Mouse (Mus musculus) embryonic facial prominence, embryonic 11.5 days (tissue): Measurements from ENCODE around the gene Fam126b. TPM values are rescaled to one million over a fixed set of nuclear protein-coding genes. Genes with fewer than 3 reads are reported as not detected.
A peak's percentile ranks its signal among the peaks of the same experiment; 100 is the strongest.

ENCODE experiments used
- ATAC-seq: fragments of 200-750 bp; cut with Nextera tagmentation; replicated peaks from 2 replicates; pipeline ENCODE4 v1.8.0; 2017; ENCODE audit warnings: low read depth; ENCODE audit not compliant: insufficient number of reproducible peaks, low FRiP score, low TSS enrichment
- DNase-seq: peaks from one replicate; pipeline ENCODE4 v3.0.0-alpha.2; 2015; ENCODE audit warnings: low spot score
- H3K27ac ChIP-seq: fragments of 300-500 bp; sonication (generic); replicated peaks from 2 replicates; pipeline ENCODE4 v1.5.1; 2014; ENCODE audit warnings: mild to moderate bottlenecking, low read depth, low read length, control low read depth
- H3K27me3 ChIP-seq: fragments of 300-500 bp; sonication (generic); 2 replicates; pipeline ENCODE4 v1.6.1; 2014; ENCODE audit warnings: mild to moderate bottlenecking, low read length, moderate library complexity, mixed read lengths; ENCODE audit not compliant: control insufficient read depth, insufficient read depth
- H3K36me3 ChIP-seq: fragments of 300-500 bp; sonication (generic); replicated peaks from 2 replicates; pipeline ENCODE4 v1.6.1; 2014; ENCODE audit warnings: low read depth, mild to moderate bottlenecking, low read length, moderate library complexity, mixed read lengths; ENCODE audit not compliant: control insufficient read depth, insufficient read depth
- H3K4me1 ChIP-seq: fragments of 300-500 bp; sonication (generic); 2 replicates; pipeline ENCODE4 v1.6.1; 2014; ENCODE audit warnings: low read length, mixed read lengths; ENCODE audit not compliant: control insufficient read depth, insufficient read depth
- H3K4me2 ChIP-seq: fragments of 300-500 bp; sonication (generic); 2 replicates; pipeline ENCODE4 v1.6.1; 2014; ENCODE audit warnings: low read depth, mild to moderate bottlenecking, control low read depth, low read length, moderate library complexity
- H3K4me3 ChIP-seq: fragments of 300-500 bp; sonication (generic); 2 replicates; pipeline ENCODE4 v1.5.1; 2014; ENCODE audit warnings: low read depth, low read length, control low read depth
- H3K9ac ChIP-seq: fragments of 300-500 bp; sonication (generic); replicated peaks from 2 replicates; pipeline ENCODE4 v1.6.1; 2014; ENCODE audit warnings: mild to moderate bottlenecking, control low read depth, low read length
- H3K9me3 ChIP-seq: fragments of 300-500 bp; sonication (generic); replicated peaks from 2 replicates; pipeline ENCODE4 v1.6.1; 2016; ENCODE audit warnings: mild to moderate bottlenecking, low read length, inconsistent platforms, mixed read lengths; ENCODE audit not compliant: control insufficient read depth
- WGBS: fragments of 180-500 bp; shearing (Covaris S2); extraction: QIAGEN DNeasy Blood & Tissue Kit; methylation state at CpG from one replicate; pipeline ENCODE4 v1.1.7; 2014; 5-methylcytosine and 5-hydroxymethylcytosine counted together
- polyA plus RNA-seq: library from polyadenylated mRNA; unstranded; fragments of >200 nt; fragmentation: Nextera tagmentation; extraction: Ambion mirVana; gene quantifications from 2 replicates; pipeline ENCODE4 v1.2.1, GENCODE M21; 2014

The Fam126b gene
- polyA plus RNA-seq, 1 experiment from 2014 or later, result 6.1 TPM

- Histone ChIP-seq H3K9me3 (no peaks in the 10 kb centered on the region), H3K9ac (no peak overlapping the region), H3K4me3 (no peak overlapping the region), H3K4me2 (no peak overlapping the region), H3K36me3 (no peaks in the 10 kb centered on the region), H3K27me3 (no peaks in the 10 kb centered on the region), H3K4me1 (no peaks in the 10 kb centered on the region), H3K27ac (no peak overlapping the region)
- WGBS, result 79% methylated on average over 4 of the region's 4 CpGs
- no peak for DNase-seq
- ATAC-seq, result no peak
These were observed 16.6 kb upstream of the Fam126b start for GRCm38 (mm10) chr1:58602681-58603080.

GRCm38 (mm10) chr1:58587491-58587890, 1.4 kb upstream of the Fam126b start:
- ATAC-seq (no peak), DNase-seq (no peak)
- Histone ChIP-seq H3K9ac (no peak overlapping the region), H3K4me3 (peak overlapping the region; percentile 82), H3K36me3 (no peaks in the 10 kb centered on the region), H3K27me3 (no peaks in the 10 kb centered on the region), H3K4me1 (no peaks in the 10 kb centered on the region), H3K27ac (no peak overlapping the region), H3K9me3 (no peaks in the 10 kb centered on the region), H3K4me2 (no peak overlapping the region; the same call in 1 of the 2 replicates)
- 83% methylated on average over 1 of the region's 1 CpGs for WGBS

GRCm38 (mm10) chr1:58585373-58586170, 551 bp downstream of the Fam126b start:
- no peaks in the 10 kb centered on the region for H3K9me3 ChIP-seq
- DNase-seq (no peak), ATAC-seq (peak; percentile 74)

GRCm38 (mm10) chr1:58584271-58584670, 1.9 kb downstream of the Fam126b start:
- H3K4me3 ChIP-seq, result no peak overlapping the region
- no peak overlapping the region for H3K4me2 ChIP-seq
- H3K9me3 ChIP-seq, result no peaks in the 10 kb centered on the region
- no peak overlapping the region for H3K27ac ChIP-seq
- no peaks in the 10 kb centered on the region for H3K27me3 ChIP-seq
- WGBS, result 63% methylated on average over 1 of the region's 1 CpGs
- no peak for DNase-seq
- H3K4me1 ChIP-seq, result no peaks in the 10 kb centered on the region
- no peak overlapping the region for H3K9ac ChIP-seq
- H3K36me3 ChIP-seq, result no peaks in the 10 kb centered on the region
- no peak for ATAC-seq

More at GRCm38 (mm10) chr1:58585373-58586170, 551 bp downstream of the Fam126b start:
- WGBS, result 6% methylated on average over 34 of the region's 36 CpGs
- H3K4me2 ChIP-seq, result peak overlapping the region; percentile 78
- no peaks in the 10 kb centered on the region for H3K4me1 ChIP-seq
- H3K27me3 ChIP-seq, result no peaks in the 10 kb centered on the region
- H3K27ac ChIP-seq, result no peak overlapping the region; the same call in 1 of the 2 replicates
- H3K36me3 ChIP-seq, result no peaks in the 10 kb centered on the region
- peak overlapping the region; percentile 78 for H3K9ac ChIP-seq
- peak overlapping the region; percentile 82 for H3K4me3 ChIP-seq

GRCm38 (mm10) chr1:58582611-58583010, 3.5 kb downstream of the Fam126b start:
- 72% methylated on average over 1 of the region's 1 CpGs for WGBS
- H3K4me3 ChIP-seq, result no peak overlapping the region
- H3K4me1 ChIP-seq, result no peaks in the 10 kb centered on the region
- H3K9ac ChIP-seq, result no peak overlapping the region
- ATAC-seq (no peak), DNase-seq (no peak)
- H3K27me3 ChIP-seq, result no peaks in the 10 kb centered on the region
- no peak overlapping the region for H3K4me2 ChIP-seq
- no peak overlapping the region for H3K27ac ChIP-seq
- no peaks in the 10 kb centered on the region for H3K9me3 ChIP-seq
- no peaks in the 10 kb centered on the region for H3K36me3 ChIP-seq

- H3K4me3 ChIP-seq, result no peak overlapping the region
These were observed 6.9 kb downstream of the Fam126b start for GRCm38 (mm10) chr1:58579179-58579578.

GRCm38 (mm10) chr1:58570437-58570836, 15.7 kb downstream of the Fam126b start:
- ATAC-seq (no peak), DNase-seq (no peak)
- Histone ChIP-seq H3K4me2 (no peak overlapping the region), H3K9me3 (no peaks in the 10 kb centered on the region), H3K9ac (no peak overlapping the region), H3K27me3 (no peaks in the 10 kb centered on the region), H3K27ac (no peak overlapping the region), H3K4me3 (no peak overlapping the region), H3K36me3 (no peaks in the 10 kb centered on the region), H3K4me1 (no peaks in the 10 kb centered on the region)
- WGBS, result 57% methylated on average over 4 of the region's 4 CpGs

More at GRCm38 (mm10) chr1:58579179-58579578, 6.9 kb downstream of the Fam126b start:
- no peaks in the 10 kb centered on the region for H3K27me3 ChIP-seq
- 93% methylated on average over 2 of the region's 2 CpGs for WGBS
- H3K4me1 ChIP-seq, result no peaks in the 10 kb centered on the region
- no peaks in the 10 kb centered on the region for H3K36me3 ChIP-seq
- no peaks in the 10 kb centered on the region for H3K9me3 ChIP-seq
- H3K27ac ChIP-seq, result no peak overlapping the region
- ATAC-seq (no peak), DNase-seq (no peak)
- H3K4me2 ChIP-seq, result no peak overlapping the region
- H3K9ac ChIP-seq, result no peak overlapping the region

- no peak for ATAC-seq
These were observed 17.5 kb downstream of the Fam126b start for GRCm38 (mm10) chr1:58568456-58569130.

More at GRCm38 (mm10) chr1:58568456-58569130, 17.5 kb downstream of the Fam126b start:
- H3K4me2 ChIP-seq, result no peak overlapping the region
- H3K4me3 ChIP-seq, result no peak overlapping the region
- H3K36me3 ChIP-seq, result no peaks in the 10 kb centered on the region
- H3K27me3 ChIP-seq, result no peaks in the 10 kb centered on the region
- DNase-seq, result no peak
- no peaks in the 10 kb centered on the region for H3K9me3 ChIP-seq
- H3K27ac ChIP-seq, result no peak overlapping the region
- H3K9ac ChIP-seq, result no peak overlapping the region
- no peaks in the 10 kb centered on the region for H3K4me1 ChIP-seq
